Mouse (Mus musculus): ENCODE data around the gene Med25. TPM values are rescaled to one million over a fixed set of nuclear protein-coding genes. Genes with fewer than 3 reads are reported as not detected.
"Not testable (repeated sequence)": the region's sequence is repeated elsewhere in the genome, so short reads cannot be mapped to it uniquely, and the experiment has no call there.

Med25 gene
- polyA plus RNA-seq, 1 experiment from 2014 or later = 75.4 TPM

- Histone ChIP-seq H3K4me1 (ENCODE audit: control insufficient read depth, insufficient read depth, low read length) (peaks cover 19% of the 10 kb centered on the region), H3K4me2 (ENCODE audit: low read length) (no peak overlapping the region), H3K36me3 (ENCODE audit: control insufficient read depth, insufficient read depth, low read length) (peaks cover 58% of the 10 kb centered on the region), H3K27ac (ENCODE audit: low read depth, low read length) (no peak overlapping the region), H3K9me3 (replicated peaks; ENCODE audit: control insufficient read depth, low read length) (no peaks in the 10 kb centered on the region), H3K27me3 (replicated peaks; ENCODE audit: control insufficient read depth, insufficient read depth, low read length) (no peaks in the 10 kb centered on the region), H3K9ac (ENCODE audit: low read length) (no peak overlapping the region; the same call in 1 of the 2 replicates), H3K4me3 (ENCODE audit: low read depth, low read length) (no peak overlapping the region)
- no peak for DNase-seq (ENCODE audit: low spot score)
- WGBS = 84% methylated on average over 13 of the region's 13 CpGs
- no peak for ATAC-seq
These were observed 4.0 kb downstream of the Med25 start for GRCm38 (mm10) chr7:44888256-44889105.

GRCm38 (mm10) chr7:44886964-44887363 is 5.5 kb downstream of the Med25 start:
- ATAC-seq (no peak), DNase-seq (ENCODE audit: low spot score) (no peak)
- H3K27ac ChIP-seq (ENCODE audit: low read depth, low read length) = no peak overlapping the region
- peaks cover 73% of the 10 kb centered on the region for H3K36me3 ChIP-seq (ENCODE audit: control insufficient read depth, insufficient read depth, low read length)
- H3K9ac ChIP-seq (ENCODE audit: low read length) = no peak overlapping the region
- H3K27me3 ChIP-seq (replicated peaks; ENCODE audit: control insufficient read depth, insufficient read depth, low read length) = no peaks in the 10 kb centered on the region
- no peak overlapping the region for H3K4me2 ChIP-seq (ENCODE audit: low read length)
- no peak overlapping the region for H3K4me3 ChIP-seq (ENCODE audit: low read depth, low read length)
- peaks cover 13% of the 10 kb centered on the region; the same call in 1 of the 2 replicates for H3K4me1 ChIP-seq (ENCODE audit: control insufficient read depth, insufficient read depth, low read length)
- WGBS = 94% methylated on average over 7 of the region's 7 CpGs
- no peaks in the 10 kb centered on the region for H3K9me3 ChIP-seq (replicated peaks; ENCODE audit: control insufficient read depth, low read length)

- Histone ChIP-seq H3K27me3 (replicated peaks; ENCODE audit: control insufficient read depth, insufficient read depth, low read length) (no peaks in the 10 kb centered on the region), H3K9me3 (replicated peaks; ENCODE audit: control insufficient read depth, low read length) (no peaks in the 10 kb centered on the region), H3K9ac (ENCODE audit: low read length) (no peak overlapping the region), H3K27ac (ENCODE audit: low read depth, low read length) (no peak overlapping the region), H3K4me3 (ENCODE audit: low read depth, low read length) (no peak overlapping the region), H3K4me1 (ENCODE audit: control insufficient read depth, insufficient read depth, low read length) (no peaks in the 10 kb centered on the region), H3K36me3 (ENCODE audit: control insufficient read depth, insufficient read depth, low read length) (peaks cover 94% of the 10 kb centered on the region), H3K4me2 (ENCODE audit: low read length) (no peak overlapping the region)
- 92% methylated on average over 5 of the region's 5 CpGs for WGBS
- no peak for ATAC-seq
- DNase-seq (ENCODE audit: low spot score) = no peak
These were observed 7.9 kb downstream of the Med25 start for GRCm38 (mm10) chr7:44884637-44885036.

GRCm38 (mm10) chr7:44883036-44883435 is 9.5 kb downstream of the Med25 start:
- ATAC-seq = no peak
- Histone ChIP-seq H3K9me3 (replicated peaks; ENCODE audit: control insufficient read depth, low read length) (no peaks in the 10 kb centered on the region), H3K4me2 (ENCODE audit: low read length) (no peak overlapping the region), H3K9ac (ENCODE audit: low read length) (no peak overlapping the region), H3K4me1 (ENCODE audit: control insufficient read depth, insufficient read depth, low read length) (no peaks in the 10 kb centered on the region), H3K4me3 (ENCODE audit: low read depth, low read length) (no peak overlapping the region), H3K36me3 (ENCODE audit: control insufficient read depth, insufficient read depth, low read length) (peaks cover 94% of the 10 kb centered on the region), H3K27ac (ENCODE audit: low read depth, low read length) (no peak overlapping the region), H3K27me3 (replicated peaks; ENCODE audit: control insufficient read depth, insufficient read depth, low read length) (no peaks in the 10 kb centered on the region)
- no peak for DNase-seq (ENCODE audit: low spot score)
- WGBS = 100% methylated on average over 3 of the region's 3 CpGs

GRCm38 (mm10) chr7:44877833-44878232 is 14.7 kb downstream of the Med25 start:
- WGBS = 88% methylated on average over 14 of the region's 14 CpGs
- no peak overlapping the region for H3K4me3 ChIP-seq (ENCODE audit: low read depth, low read length)
- ATAC-seq (no peak), DNase-seq (ENCODE audit: low spot score) (no peak)
- no peaks in the 10 kb centered on the region for H3K27me3 ChIP-seq (replicated peaks; ENCODE audit: control insufficient read depth, insufficient read depth, low read length)
- H3K36me3 ChIP-seq (ENCODE audit: control insufficient read depth, insufficient read depth, low read length) = peaks cover 75% of the 10 kb centered on the region
- no peak overlapping the region for H3K9ac ChIP-seq (ENCODE audit: low read length)
- H3K4me1 ChIP-seq (ENCODE audit: control insufficient read depth, insufficient read depth, low read length) = no peaks in the 10 kb centered on the region
- no peaks in the 10 kb centered on the region for H3K9me3 ChIP-seq (replicated peaks; ENCODE audit: control insufficient read depth, low read length)
- no peak overlapping the region for H3K27ac ChIP-seq (ENCODE audit: low read depth, low read length)
- no peak overlapping the region for H3K4me2 ChIP-seq (ENCODE audit: low read length)

- H3K9me3 ChIP-seq (replicated peaks; ENCODE audit: control insufficient read depth, low read length); H3K4me2 ChIP-seq (ENCODE audit: low read length); H3K27me3 ChIP-seq (replicated peaks; ENCODE audit: control insufficient read depth, insufficient read depth, low read length); H3K27ac ChIP-seq (ENCODE audit: low read depth, low read length); ATAC-seq; H3K4me3 ChIP-seq (ENCODE audit: low read depth, low read length); DNase-seq (ENCODE audit: low spot score); H3K9ac ChIP-seq (ENCODE audit: low read length): not testable (repeated sequence)
- WGBS = 95% methylated on average over 2 of the region's 2 CpGs
- peaks cover 18% of the 10 kb centered on the region for H3K36me3 ChIP-seq (ENCODE audit: control insufficient read depth, insufficient read depth, low read length)
- H3K4me1 ChIP-seq (ENCODE audit: control insufficient read depth, insufficient read depth, low read length) = peaks cover 21% of the 10 kb centered on the region
These were observed 20.7 kb downstream of the Med25 start for GRCm38 (mm10) chr7:44871774-44872173.

- 38% methylated on average over 1 of the region's 1 CpGs for WGBS
- H3K4me1 ChIP-seq (ENCODE audit: control insufficient read depth, insufficient read depth, low read length) = peaks cover 27% of the 10 kb centered on the region
- no peaks in the 10 kb centered on the region for H3K27me3 ChIP-seq (replicated peaks; ENCODE audit: control insufficient read depth, insufficient read depth, low read length)
- ATAC-seq = no peak
- H3K27ac ChIP-seq (ENCODE audit: low read depth, low read length) = no peak overlapping the region
- no peak for DNase-seq (ENCODE audit: low spot score)
- H3K36me3 ChIP-seq (ENCODE audit: control insufficient read depth, insufficient read depth, low read length) = peaks cover 18% of the 10 kb centered on the region
- no peak overlapping the region for H3K4me3 ChIP-seq (ENCODE audit: low read depth, low read length)
- no peak overlapping the region for H3K4me2 ChIP-seq (ENCODE audit: low read length)
- H3K9me3 ChIP-seq (replicated peaks; ENCODE audit: control insufficient read depth, low read length) = no peaks in the 10 kb centered on the region
- no peak overlapping the region for H3K9ac ChIP-seq (ENCODE audit: low read length)
These were observed 21.3 kb downstream of the Med25 start for GRCm38 (mm10) chr7:44871181-44871580.

GRCm38 (mm10) chr7:44870614-44871013 is 21.9 kb downstream of the Med25 start:
- Histone ChIP-seq H3K4me2 (ENCODE audit: low read length) (peak overlapping the region; percentile 98), H3K9me3 (replicated peaks; ENCODE audit: control insufficient read depth, low read length) (no peaks in the 10 kb centered on the region), H3K9ac (ENCODE audit: low read length) (peak overlapping the region; percentile 100; the same call in 1 of the 2 replicates), H3K27ac (ENCODE audit: low read depth, low read length) (peak overlapping the region; percentile 100; the same call in 1 of the 2 replicates), H3K4me1 (ENCODE audit: control insufficient read depth, insufficient read depth, low read length) (peaks cover 32% of the 10 kb centered on the region), H3K36me3 (ENCODE audit: control insufficient read depth, insufficient read depth, low read length) (peaks cover 18% of the 10 kb centered on the region), H3K4me3 (ENCODE audit: low read depth, low read length) (peak overlapping the region; percentile 98; the same call in 1 of the 2 replicates), H3K27me3 (replicated peaks; ENCODE audit: control insufficient read depth, insufficient read depth, low read length) (no peaks in the 10 kb centered on the region)
- WGBS = 71% methylated on average over 6 of the region's 6 CpGs
- ATAC-seq (no peak), DNase-seq (ENCODE audit: low spot score) (no peak)
